Mouse (Mus musculus): ENCODE data around the gene Lrrc75a.

GRCm38 (mm10) chr11:62614876-62615410, 33.4 kb downstream of the Lrrc75a start:
- TF ChIP-seq CTCF (IDR thresholded peaks at IDR 0.05; ENCODE audit: control insufficient read depth, insufficient read depth, low read length): no peak
- TF ChIP-seq POLR2A (IDR thresholded peaks at IDR 0.05; ENCODE audit: borderline replicate concordance, control insufficient read depth, low read depth, low read length): no peak

Measured in bone marrow, adult 2 months (tissue).